In genomic region chr13:18013205-18013604, GRCm38 (mm10) we compare ENCODE assay signal across 27 mouse cellular contexts. TPM values are rescaled to one million over a fixed set of nuclear protein-coding genes. Genes with fewer than 3 reads are reported as not detected.
DNase-seq lines count a peak whose midpoint lies in the region; ATAC-seq lines count a peak whose summit lies in the region.
"Had no signal": no experiment of that assay in that cellular context is flagged by ENCODE, and none has a peak within 500 bp of the region (broad histone marks: within the 10 kb centered on the region; RNA-seq: fewer than 3 reads in every experiment).

No protein-coding gene starts in this region.

- 58% methylated on average over 6 of the region's 6 CpGs for WGBS in neural tube, embryonic 15.5 days
- WGBS in midbrain, embryonic 10.5 days = 85% methylated on average over 6 of the region's 6 CpGs

- DNase-seq in left cerebral cortex, postnatal 14 days (ENCODE audit: low spot score in 2 of 2) = peak; percentile 29 to 43
- no peak for DNase-seq in left cerebral cortex, postnatal 4 days
- peak; percentile 34 to 39 for DNase-seq in right cerebral cortex, adult 2 months (ENCODE audit: low spot score in 2 of 2)
- DNase-seq in right cerebral cortex, postnatal 4 days = no peak
- no peak for DNase-seq in ovary, postnatal 14 days (ENCODE audit: low spot score)
- DNase-seq in midbrain, embryonic 10.5 days (ENCODE audit: low spot score) = no peak
- DNase-seq: adrenal gland, postnatal 25 days; cerebellum, adult 18-20 months; cerebellum, postnatal 14 days; gastrocnemius, adult 2 months; heart, postnatal 14 days; kidney, adult 18-20 months; lung, embryonic 14.5 days; lung, postnatal 14 days; retina, postnatal 1 day; thymus, postnatal 14 days had no signal

- no peak overlapping the region for H3K9ac ChIP-seq in neural tube, embryonic 15.5 days (replicated peaks)
- H3K9ac ChIP-seq: kidney, embryonic 15.5 days; limb, embryonic 12.5 days; liver, embryonic 15.5 days; lung, embryonic 14.5 days; midbrain, embryonic 15.5 days; stomach, embryonic 15.5 days had no signal

- ATAC-seq in neural tube, embryonic 15.5 days (ENCODE audit: low FRiP score) = peak; percentile 50
- ATAC-seq: CD4-positive, CD25-positive, alpha-beta regulatory T cell, adult 4 months; forebrain, embryonic 16.5 days; hindbrain, embryonic 16.5 days; midbrain, embryonic 15.5 days had no signal

- no peak overlapping the region for H3K4me2 ChIP-seq in neural tube, embryonic 15.5 days
- H3K4me2 ChIP-seq: kidney, embryonic 15.5 days; limb, embryonic 12.5 days; liver, embryonic 15.5 days; lung, embryonic 14.5 days; midbrain, embryonic 15.5 days; stomach, embryonic 15.5 days had no signal

- H3K27ac ChIP-seq in neural tube, embryonic 15.5 days (replicated peaks) = 0 out of 2 replicates have a peak overlapping the region, but pooled peaks have one; percentile 5
- no peak overlapping the region for H3K27ac ChIP-seq in midbrain, embryonic 10.5 days (replicated peaks)
- H3K27ac ChIP-seq: gastrocnemius, adult 2 months; hindbrain, embryonic 10.5 days; kidney, embryonic 15.5 days; limb, embryonic 12.5 days; liver, embryonic 15.5 days; midbrain, embryonic 15.5 days; stomach, embryonic 15.5 days had no signal

- no peak overlapping the region for H3K4me3 ChIP-seq in neural tube, embryonic 15.5 days (replicated peaks)
- no peak overlapping the region for H3K4me3 ChIP-seq in midbrain, embryonic 10.5 days
- H3K4me3 ChIP-seq: erythroblast, embryonic 14.5 days; gastrocnemius, adult 2 months; hindbrain, embryonic 10.5 days; kidney, embryonic 15.5 days; limb, embryonic 12.5 days; liver, embryonic 15.5 days; midbrain, embryonic 15.5 days; stomach, embryonic 15.5 days had no signal

- no peaks in the 10 kb centered on the region for H3K27me3 ChIP-seq in neural tube, embryonic 15.5 days (replicated peaks)
- no peaks in the 10 kb centered on the region for H3K27me3 ChIP-seq in midbrain, embryonic 10.5 days (ENCODE audit: low read depth, poor library complexity, severe bottlenecking)
- H3K27me3 ChIP-seq: kidney, embryonic 15.5 days; limb, embryonic 12.5 days; liver, embryonic 15.5 days; midbrain, embryonic 15.5 days; stomach, embryonic 15.5 days had no signal

- H3K4me1 ChIP-seq in neural tube, embryonic 15.5 days = no peaks in the 10 kb centered on the region
- H3K4me1 ChIP-seq in midbrain, embryonic 10.5 days = no peaks in the 10 kb centered on the region
- H3K4me1 ChIP-seq: hindbrain, embryonic 10.5 days; kidney, embryonic 15.5 days; limb, embryonic 12.5 days; liver, embryonic 15.5 days; midbrain, embryonic 15.5 days; stomach, embryonic 15.5 days had no signal

- no peaks in the 10 kb centered on the region for H3K9me3 ChIP-seq in neural tube, embryonic 15.5 days (replicated peaks)
- no peaks in the 10 kb centered on the region for H3K9me3 ChIP-seq in midbrain, embryonic 10.5 days (replicated peaks)
- H3K9me3 ChIP-seq: hindbrain, embryonic 10.5 days; kidney, embryonic 15.5 days; limb, embryonic 12.5 days; liver, embryonic 15.5 days; midbrain, embryonic 15.5 days; stomach, embryonic 15.5 days had no signal

- H3K36me3 ChIP-seq in neural tube, embryonic 15.5 days = no peaks in the 10 kb centered on the region
- H3K36me3 ChIP-seq in midbrain, embryonic 10.5 days = no peaks in the 10 kb centered on the region
- H3K36me3 ChIP-seq: hindbrain, embryonic 10.5 days; kidney, embryonic 15.5 days; limb, embryonic 12.5 days; liver, embryonic 15.5 days; midbrain, embryonic 15.5 days; stomach, embryonic 15.5 days had no signal

- intact Hi-C loops in left cerebral cortex, postnatal 14 days (cut with DNase I) = no loop called here
- intact Hi-C loops in left cerebral cortex, postnatal 4 days (cut with DNase I) = no loop called here

RNA-seq across cellular contexts. Expression of gene Yae1d1, which starts 20.1 kb away (rescaled TPM):
- total RNA-seq in left cerebral cortex, postnatal 14 days (2021) = 10 to 100 TPM; 28.5 TPM
- total RNA-seq in left cerebral cortex, postnatal 4 days (2021) = 10 to 100 TPM; 28.9 to 32.7 TPM
- 78.4 and 80.5 TPM in 2 replicates for polyA plus RNA-seq in neural tube, embryonic 15.5 days (2015; fragmentation: Nextera tagmentation; extraction: Ambion mirVana)
- 92.5 and 98.8 TPM in 2 replicates for polyA plus RNA-seq in midbrain, embryonic 10.5 days (2016; fragmentation: Nextera tagmentation; extraction: Ambion mirVana)

Comparison
In these comparisons a context has a peak if more than half of its experiments do, and no peak if none do; other contexts are left out.
1. DNase-seq: peak in left cerebral cortex, postnatal 14 days (2 of 2) and right cerebral cortex, adult 2 months (2 of 2); none in left cerebral cortex, postnatal 4 days (single experiment), right cerebral cortex, postnatal 4 days (single experiment), ovary, postnatal 14 days (single experiment) and midbrain, embryonic 10.5 days (single experiment).